Mouse (Mus musculus) heart, adult 2 months (tissue): ENCODE data around the gene Abhd12.

Experiments used
- CTCF ChIP-seq: fragments of 200-600 bp; IDR thresholded peaks from 2 replicates; pipeline ENCODE4 v1.8.1; 2022; ENCODE audit warnings: antibody characterized with exemption, mild to moderate bottlenecking, moderate library complexity
- EP300 ChIP-seq: fragments of 200-500 bp; IDR thresholded peaks from 2 replicates; pipeline ENCODE4 v1.6.1; 2011; ENCODE audit warnings: low read depth, low read length, control low read depth; ENCODE audit not compliant: insufficient read depth
- POLR2A ChIP-seq: fragments of 200-500 bp; IDR thresholded peaks from 2 replicates; pipeline ENCODE4 v1.6.1; 2011; ENCODE audit warnings: mild to moderate bottlenecking, low read depth, low read length, control low read depth; ENCODE audit not compliant: insufficient read depth

DNA sequence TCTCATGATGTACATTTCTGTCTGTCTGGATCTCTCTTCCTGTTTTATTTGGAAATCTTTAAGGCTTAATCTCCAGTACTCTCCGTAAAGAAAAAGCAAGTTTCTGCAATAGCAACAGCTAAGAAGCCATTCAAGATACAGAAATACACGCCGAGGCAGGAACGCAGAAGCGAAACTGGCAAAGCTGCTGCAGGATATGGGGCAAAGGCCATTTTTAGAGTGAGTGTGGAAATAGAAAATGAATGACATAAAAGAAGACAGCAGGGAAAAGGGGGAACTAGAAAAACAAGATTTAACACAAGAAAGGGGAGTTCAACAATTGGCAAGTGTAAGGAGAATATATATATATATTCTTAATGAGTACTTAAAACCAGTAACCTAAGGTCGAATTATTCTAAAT, 17.2 kb upstream of the Abhd12 start:
- TF ChIP-seq CTCF, result no peak
- no peak for TF ChIP-seq EP300
- TF ChIP-seq POLR2A, result no peak
